Mouse (Mus musculus) megakaryocyte, embryonic 14.5 days (primary cell): ENCODE results near the gene Zfp456.
"Not testable (repeated sequence)": the region's sequence is repeated elsewhere in the genome, so short reads cannot be mapped to it uniquely, and the experiment has no call there.

Source experiments
- FLI1 ChIP-seq: IDR thresholded peaks from 2 replicates; pipeline ENCODE4 v1.6.1; 2012; ENCODE audit warnings: low read length, inconsistent platforms, mixed read lengths
- GATA1 ChIP-seq: IDR thresholded peaks from 3 replicates; pipeline ENCODE4 v1.6.1; 2012; ENCODE audit warnings: mixed read lengths, low read length, inconsistent platforms, borderline replicate concordance

- TF ChIP-seq FLI1, GATA1: not testable (repeated sequence)
Observed at GRCm38 (mm10) chr13:67422532-67422931, 46.9 kb upstream of the Zfp456 start.
